Mouse (Mus musculus) liver (tissue): ENCODE measurements around the gene Naa38.
"Not testable (repeated sequence)": the region's sequence is repeated elsewhere in the genome, so short reads cannot be mapped to it uniquely, and the experiment has no call there.

Experiments used
- DNase-seq: peaks from one replicate; pipeline ENCODE4 v3.0.0-alpha.2; 2020; ENCODE audit warnings: mixed read lengths

Naa38 gene

GRCm38 (mm10) chr11:69373223-69373965 is 21.9 kb upstream of the Naa38 start:
- DNase-seq = peak; percentile 80

DNA sequence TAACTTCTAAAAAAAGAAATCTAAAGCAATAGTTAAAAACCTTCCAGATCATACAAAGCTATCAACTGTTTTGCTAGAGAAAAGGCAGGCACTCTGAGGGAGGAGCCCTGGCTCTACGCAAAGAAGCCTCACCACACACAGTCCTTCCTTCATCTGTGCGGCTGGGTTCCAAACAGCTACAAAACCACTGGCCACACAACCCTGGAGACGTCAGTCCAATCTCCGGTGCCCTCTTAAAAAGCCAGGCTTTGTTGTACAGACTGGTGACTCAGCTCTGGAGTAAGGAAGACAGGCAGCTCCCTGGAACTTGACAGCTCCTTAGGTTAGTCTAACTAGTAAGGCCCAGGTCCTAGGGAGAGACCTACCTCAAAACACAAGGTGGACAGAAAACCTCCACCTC is 19.6 kb upstream of the Naa38 start:
- no peak for DNase-seq

DNA sequence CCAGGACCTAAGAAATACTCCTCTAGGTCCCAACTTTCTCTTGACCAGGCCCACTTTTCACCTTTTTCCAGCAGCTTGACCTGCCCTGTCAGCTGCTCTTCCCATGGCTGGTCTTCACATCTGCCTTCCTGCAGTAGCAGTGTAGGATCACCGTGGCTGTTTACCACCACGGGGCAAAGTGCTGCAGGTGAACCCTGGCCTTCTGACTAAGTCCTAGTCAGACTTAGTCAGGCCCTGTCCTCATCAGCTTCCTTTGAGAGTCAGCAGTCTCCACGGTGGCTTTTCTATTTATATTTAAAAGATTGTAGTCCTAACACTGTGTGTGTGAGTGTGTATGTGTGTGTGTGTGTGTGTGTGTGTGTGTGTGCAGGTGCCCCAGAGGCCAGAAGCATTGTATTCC is 17.5 kb upstream of the Naa38 start:
- DNase-seq = no peak

GRCm38 (mm10) chr11:69379600-69379999 is 15.7 kb upstream of the Naa38 start:
- DNase-seq = no peak

DNA sequence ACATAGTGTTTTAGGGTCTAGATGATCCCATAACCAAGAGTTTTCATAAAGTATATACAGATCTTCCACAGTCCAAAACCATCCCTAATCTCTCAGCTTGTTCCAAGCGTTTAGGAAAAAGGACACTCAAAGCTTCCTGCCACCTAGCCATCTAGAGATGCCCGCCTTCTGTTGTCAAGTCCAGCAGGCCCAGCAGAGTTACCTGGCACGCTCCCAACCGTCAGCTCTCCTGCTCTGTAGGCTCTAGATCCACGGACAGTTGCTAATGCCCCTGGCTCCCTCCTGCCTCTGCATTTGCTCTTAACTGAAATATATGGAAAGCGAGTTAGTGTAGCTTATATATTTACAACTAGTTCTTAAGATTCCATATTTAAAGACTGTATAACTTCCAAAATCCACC is 13.9 kb upstream of the Naa38 start:
- no peak for DNase-seq

- no peak for DNase-seq
Observed at GRCm38 (mm10) chr11:69382478-69383105, 12.7 kb upstream of the Naa38 start.

GRCm38 (mm10) chr11:69384979-69385378 is 10.3 kb upstream of the Naa38 start:
- DNase-seq = no peak

DNA sequence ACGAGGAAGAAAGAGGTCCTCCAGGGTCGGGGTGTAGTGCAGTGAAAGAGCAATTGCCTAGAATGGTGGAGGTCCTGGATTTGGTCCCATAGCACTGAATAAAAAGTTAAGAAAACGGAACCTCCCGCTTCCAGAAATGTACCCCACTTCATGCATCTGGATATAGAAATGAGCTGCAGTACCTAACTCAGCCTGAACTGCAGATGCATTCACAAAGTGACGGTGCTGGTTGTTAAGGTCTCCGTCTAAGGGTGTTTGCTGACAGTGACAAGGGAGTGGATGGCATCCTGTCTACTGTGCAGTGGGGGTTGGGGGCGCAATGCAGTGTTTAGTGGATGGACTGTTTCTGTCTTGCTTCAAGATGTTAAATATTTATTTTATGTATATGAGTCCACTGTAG is 8.5 kb upstream of the Naa38 start:
- DNase-seq = no peak

- DNase-seq = no peak
Observed at GRCm38 (mm10) chr11:69388680-69389079, 6.6 kb upstream of the Naa38 start.

- no peak for DNase-seq
Observed at GRCm38 (mm10) chr11:69389531-69390399, 5.5 kb upstream of the Naa38 start.

DNA sequence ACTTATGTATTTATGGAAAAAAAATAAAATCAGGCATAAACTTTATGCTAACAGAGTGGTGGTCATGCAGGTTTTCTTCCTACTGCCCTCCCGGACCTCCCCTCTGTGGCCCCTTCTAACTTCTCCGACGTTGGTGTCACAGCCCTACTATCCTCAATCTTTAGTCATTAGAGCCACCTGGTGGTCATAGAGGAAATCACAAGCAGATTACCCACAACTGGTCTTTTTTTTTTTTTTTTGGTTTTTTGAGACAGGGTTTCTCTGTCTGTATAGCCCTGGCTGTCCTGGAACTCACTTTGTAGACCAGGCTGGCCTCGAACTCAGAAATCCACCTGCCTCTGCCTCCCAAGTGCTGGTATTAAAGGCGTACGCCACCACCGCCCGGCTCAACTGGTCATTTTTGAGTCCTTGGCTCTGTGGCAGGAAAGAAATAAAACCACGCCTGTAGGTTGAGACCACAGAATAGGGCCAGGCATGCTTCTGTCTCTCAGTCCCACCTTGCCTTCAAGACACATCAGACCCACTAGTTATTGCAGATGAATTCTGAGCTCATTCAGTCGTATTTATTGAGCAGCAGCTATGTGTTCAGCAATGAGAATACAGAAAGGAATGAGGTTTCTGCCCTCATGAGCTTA is 4.8 kb upstream of the Naa38 start:
- DNase-seq = peak; percentile 68

DNA sequence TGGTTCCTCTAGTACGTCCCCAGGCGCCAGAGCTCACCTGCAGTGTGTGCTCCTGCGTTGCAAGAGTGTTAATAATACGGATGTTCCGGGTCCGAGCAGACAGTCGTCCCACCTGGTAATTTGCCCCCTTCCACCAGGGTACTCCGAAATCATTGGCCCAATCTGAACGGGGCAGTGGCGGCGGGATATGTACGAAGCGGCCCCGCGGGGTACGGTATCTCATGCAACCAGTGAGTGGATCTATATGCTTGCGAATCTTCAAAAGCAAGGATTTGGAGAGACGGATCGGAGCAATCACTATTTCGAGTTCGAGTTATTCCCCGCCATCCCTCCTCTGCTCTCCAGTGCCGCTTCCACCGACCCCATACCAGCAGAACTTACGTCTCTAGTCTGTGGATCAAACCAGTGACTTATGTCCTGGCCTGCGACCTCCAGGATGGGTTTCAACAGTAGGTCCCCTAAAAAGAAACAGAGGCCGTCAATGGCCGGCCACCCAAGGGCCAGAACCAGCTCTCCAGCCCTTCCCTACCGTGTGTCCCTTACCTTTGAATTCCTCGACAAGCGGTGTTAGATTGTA is 608 bp upstream of the Naa38 start:
- not testable (repeated sequence) for DNase-seq

DNA sequence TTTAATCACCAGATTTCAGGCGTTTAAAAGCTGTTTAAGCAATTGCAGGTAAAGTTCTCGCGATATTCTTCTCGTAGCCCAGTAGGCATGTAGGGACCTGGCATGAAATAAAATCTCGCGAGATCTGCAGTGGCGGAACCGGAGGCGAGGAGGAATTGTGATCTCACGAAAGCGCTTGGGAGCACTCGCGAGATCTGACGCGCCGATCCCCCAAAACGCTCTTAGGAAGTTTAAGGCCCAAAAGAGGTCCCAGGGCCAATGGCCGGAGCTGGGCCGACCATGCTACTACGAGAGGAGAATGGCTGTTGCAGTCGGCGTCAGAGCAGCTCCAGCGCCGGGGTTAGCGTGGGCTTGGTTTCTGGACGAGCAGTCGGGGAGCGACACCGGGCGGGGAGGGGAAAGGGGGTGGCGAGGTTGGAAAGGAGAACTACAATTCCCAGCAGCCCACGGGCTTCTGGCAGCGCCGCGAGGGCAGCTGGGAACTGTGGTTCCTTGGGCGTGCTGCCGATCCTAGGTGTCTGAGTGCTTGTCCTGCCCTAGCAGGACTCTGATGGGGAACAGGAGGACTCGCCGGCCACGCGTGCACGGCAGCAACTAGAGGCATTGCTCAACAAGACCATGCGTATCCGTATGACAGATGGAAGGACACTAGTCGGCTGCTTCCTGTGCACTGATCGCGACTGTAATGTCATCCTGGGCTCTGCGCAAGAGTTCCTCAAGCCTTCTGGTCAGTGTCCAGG is 517 bp downstream of the Naa38 start:
- DNase-seq = peak; percentile 96

- DNase-seq = no peak
Observed at GRCm38 (mm10) chr11:69396772-69397171, 1.5 kb downstream of the Naa38 start.

GRCm38 (mm10) chr11:69397581-69398057 is 2.3 kb downstream of the Naa38 start:
- no peak for DNase-seq

DNA sequence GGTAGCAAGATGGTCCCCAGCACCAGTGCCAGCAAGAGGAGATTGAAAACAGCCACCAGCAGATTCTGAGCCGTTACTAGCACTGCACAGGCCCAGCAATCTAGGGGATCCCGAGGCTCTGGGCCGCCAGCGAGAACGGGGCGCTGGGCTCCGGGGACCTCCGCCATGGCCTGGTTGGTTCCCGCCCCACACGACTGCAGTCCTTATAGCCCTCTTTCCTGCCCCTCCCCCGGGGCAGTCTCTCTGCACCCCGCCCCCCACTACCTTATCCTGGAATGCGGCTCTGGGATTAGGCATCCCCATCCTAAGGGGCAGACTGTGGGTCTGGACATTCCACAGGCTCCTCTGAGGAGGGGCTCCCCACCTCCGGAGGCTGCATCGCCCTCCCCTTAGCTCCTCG is 2.8 kb downstream of the Naa38 start, which contains the start of gene Tmem88:
Tmem88 (minus strand) TSS at position 176 of the 400 bp plus-strand sequence.
- peak; percentile 54 for DNase-seq

- no peak for DNase-seq
Observed at GRCm38 (mm10) chr11:69398486-69399200, 3.4 kb downstream of the Naa38 start.

- no peak for DNase-seq
Observed at GRCm38 (mm10) chr11:69399201-69400082, 4.2 kb downstream of the Naa38 start.

DNA sequence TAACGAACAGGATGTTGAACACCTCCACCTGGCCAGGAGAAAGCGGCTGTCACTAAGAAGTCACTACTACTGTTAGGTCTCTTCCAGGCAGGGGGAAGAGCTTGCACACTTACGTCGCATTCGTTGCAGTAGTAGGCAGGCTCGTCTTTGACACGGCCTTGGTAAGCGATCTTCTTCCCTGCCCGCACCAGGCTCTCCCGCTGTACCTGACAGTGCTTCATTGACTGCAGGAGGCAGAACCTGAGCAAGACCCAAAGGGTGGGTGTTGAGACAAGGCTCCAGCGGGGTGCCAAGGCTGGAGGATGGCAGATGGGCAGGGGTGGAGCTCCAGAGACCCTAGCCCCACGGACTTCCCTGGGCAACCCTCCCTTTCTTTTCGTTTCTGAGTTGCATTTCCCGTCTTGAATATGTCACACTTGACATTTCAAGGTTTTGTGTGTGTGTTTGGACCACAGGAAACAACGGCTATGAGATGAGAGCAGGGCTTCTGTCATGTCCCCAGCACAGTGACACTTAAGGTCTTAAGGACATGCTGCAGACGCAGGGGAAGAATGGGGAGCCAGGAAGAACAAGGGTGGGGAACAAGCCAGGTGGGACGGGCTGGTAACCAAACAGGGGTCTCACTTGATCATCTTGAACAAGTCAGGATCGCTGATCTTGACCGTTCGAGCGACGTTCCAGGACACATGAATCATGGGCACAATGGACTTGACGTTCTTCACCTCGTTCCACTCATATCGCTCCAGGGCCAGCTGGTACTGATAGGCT is 5.0 kb downstream of the Naa38 start:
- DNase-seq = no peak
